Mouse (Mus musculus) thymus, postnatal 14 days (tissue): ENCODE data around the gene Zfp27.

Source experiments
- DNase-seq: peaks from one replicate; pipeline ENCODE4 v3.0.0; 2021

Gene Zfp27

GRCm38 (mm10) chr7:29905966-29906681 lies at the start of gene Zfp27:
Gene Zfp27, minus strand, starts transcription at chr7:29906572.
- DNase-seq, result peak; percentile 62

DNA sequence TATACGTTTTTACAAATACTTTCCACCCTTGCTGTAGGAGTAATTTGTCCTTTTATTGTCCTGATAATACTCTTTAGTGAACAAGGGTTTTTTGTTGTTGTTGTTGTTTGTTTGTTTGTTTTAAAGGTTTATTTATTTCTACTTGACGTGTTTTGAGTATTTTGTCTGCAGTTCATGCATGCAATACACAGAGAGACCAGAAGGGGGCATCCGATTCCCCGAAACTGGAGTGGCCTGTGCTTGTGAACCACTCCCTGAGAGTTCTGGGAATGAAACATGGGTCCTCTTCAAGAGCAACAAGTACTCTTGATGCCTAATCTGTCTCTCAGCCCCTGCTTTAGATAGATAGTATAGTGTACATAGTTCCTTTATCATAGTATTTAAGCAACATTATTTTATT lies 48.4 kb upstream of the Zfp27 start:
- peak; percentile 54 for DNase-seq

GRCm38 (mm10) chr7:29953513-29954401 lies 47.4 kb upstream of the Zfp27 start, which contains the start of gene Zfp74:
Gene Zfp74, minus strand, starts transcription at chr7:29954089.
- peak; percentile 83 for DNase-seq

DNA sequence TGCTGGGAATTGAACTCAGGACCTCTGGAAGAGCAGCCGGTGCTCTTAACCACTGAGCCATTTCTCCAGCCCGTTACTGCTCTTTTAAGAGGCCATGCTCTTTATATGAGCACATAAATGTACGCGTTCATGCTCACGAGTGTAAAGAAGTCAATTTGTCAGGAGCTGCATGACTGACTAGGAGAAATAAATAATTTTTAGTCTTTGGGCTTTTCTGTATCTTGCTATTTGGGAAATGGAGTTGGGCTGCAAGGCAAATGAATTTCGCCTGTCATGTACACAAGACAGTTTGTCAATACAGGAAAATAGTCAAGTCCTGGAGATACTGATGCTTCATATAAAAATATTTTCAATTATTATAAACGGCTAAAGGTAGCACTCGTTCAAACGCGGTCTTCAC lies 46.7 kb upstream of the Zfp27 start:
- no peak for DNase-seq

DNA sequence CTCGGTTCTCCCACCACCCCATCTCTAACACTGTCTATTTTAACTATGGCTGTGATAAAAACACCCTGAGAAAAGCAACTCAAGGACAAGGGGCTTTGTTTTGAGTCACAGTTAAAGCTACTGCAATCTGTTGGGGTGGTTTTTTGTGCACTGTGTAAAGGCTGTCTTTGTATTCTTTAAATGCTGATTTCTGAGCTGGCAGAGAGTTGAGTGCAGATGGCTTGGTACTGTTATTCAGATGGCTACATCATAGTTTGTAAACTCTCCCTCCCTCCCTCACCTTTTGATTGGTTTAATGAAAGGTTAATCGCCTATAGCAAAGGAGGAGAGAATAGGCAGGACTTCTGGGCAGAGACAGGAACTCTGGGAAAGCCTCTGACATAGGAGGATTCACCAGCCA lies 37.8 kb upstream of the Zfp27 start:
- no peak for DNase-seq

DNA sequence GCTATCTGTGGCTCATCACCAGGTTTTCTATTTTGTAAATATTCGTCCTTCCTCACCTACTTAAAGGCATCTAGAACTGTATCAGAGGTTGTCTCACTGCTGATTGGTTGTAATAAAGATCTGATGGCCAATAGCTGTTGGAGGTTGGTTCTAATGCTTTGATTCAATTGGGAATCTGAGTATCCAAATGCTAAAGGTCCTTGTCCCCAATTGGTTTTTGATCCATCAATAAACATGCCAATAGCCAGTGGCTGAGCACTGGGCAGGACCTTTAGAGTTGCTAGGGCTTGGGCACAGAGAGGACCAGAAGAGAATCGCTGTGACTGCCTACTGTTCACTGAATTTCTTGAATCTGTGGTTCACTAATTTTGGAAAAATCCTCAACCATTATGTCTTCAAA lies 37.3 kb upstream of the Zfp27 start:
- DNase-seq, result no peak

GRCm38 (mm10) chr7:29942740-29943139 lies 36.4 kb upstream of the Zfp27 start:
- DNase-seq, result no peak

DNA sequence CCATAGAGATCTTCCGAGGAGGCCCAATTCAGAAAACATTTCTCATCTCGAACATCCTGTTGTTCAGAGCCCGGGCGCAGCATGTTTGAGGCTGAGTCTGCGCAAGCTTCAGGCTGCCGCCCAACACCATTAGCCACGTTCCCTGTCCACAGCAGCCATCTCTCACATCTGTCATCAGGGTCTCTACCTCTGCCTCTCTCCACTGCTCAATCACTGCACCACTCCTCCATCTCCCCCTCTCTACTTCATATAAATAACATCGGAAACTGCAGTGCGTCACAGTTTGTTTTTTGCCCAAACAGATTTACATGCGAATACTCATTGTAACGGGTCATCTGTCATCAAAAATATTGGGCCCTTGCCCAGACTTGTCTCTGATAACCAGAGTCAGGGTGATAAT lies 34.7 kb upstream of the Zfp27 start:
- no peak for DNase-seq

- DNase-seq, result no peak
These were observed 32.5 kb upstream of the Zfp27 start for GRCm38 (mm10) chr7:29938856-29939255.

- DNase-seq, result no peak
These were observed 16.4 kb upstream of the Zfp27 start for GRCm38 (mm10) chr7:29922780-29923179.

DNA sequence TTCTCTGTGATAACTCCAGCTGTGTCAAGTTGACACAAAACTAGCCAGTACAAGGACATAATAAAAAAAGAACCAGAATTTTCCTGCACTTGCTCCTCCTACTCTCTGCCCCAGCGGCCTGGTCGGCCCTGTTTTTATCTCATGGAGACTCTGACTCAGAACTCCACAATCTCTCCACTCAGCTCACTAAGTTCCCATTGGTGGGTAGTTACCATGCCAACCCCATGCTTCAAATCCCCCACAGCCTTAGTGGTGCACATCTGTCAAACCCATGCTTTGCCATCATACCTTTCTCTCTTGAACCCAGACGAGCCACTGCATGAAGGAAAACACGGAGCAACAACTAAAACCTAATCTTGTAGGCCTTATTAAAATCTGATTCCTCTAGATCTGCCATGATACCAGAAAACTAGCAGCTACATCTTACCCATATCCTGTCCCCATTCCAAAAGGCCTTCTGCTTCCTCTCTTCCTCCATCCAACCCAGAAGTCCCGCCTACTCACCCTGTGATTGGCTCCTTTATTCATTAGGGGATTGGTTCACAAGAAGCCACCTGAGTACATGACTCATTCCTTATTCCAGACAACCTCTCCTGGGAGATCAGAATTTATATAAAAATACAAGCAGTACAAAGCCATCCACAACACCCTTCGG lies 15.2 kb upstream of the Zfp27 start:
- DNase-seq, result no peak

GRCm38 (mm10) chr7:29918062-29918453 lies 11.7 kb upstream of the Zfp27 start:
- no peak for DNase-seq

GRCm38 (mm10) chr7:29917371-29918061 lies 11.1 kb upstream of the Zfp27 start:
- no peak for DNase-seq

DNA sequence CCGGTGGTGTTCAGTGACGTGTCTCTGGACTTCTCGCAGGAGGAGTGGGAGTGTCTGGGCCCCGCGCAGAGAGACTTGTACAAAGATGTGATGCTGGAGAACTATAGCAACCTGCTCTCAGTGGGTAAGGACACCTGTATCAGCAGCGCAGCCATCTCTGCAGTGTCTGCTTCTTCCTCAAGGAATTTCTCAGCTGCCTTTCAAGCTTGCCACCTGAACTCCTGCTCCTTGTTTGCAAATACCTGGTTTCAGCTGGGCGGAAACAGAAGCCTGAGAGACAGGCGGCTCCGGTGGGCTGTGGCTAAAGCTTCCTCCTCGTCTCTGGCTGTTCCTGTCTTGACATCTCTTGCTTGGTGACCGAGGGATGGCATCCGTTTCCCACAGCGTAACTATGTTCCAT lies 5.8 kb upstream of the Zfp27 start:
- DNase-seq, result no peak

DNA sequence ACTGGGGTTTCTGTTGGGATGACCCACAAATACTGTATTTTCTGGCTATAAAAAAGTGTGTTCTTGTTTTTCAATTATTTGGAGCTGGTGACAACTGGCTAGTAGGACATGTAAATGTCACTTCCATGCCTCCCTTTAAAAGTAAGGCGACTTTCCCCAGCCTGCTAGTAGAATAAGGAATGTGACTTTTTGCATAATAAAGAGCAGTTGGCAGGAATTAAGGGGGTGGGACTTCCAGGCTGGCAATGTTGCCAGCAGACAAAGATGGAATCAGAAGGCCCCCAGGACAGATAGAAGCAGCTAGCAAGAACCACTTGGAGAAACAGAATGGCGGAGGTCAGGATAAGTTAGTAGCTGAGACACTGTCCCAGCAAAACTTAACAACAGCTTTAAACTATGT lies 3.9 kb upstream of the Zfp27 start:
- DNase-seq, result no peak

GRCm38 (mm10) chr7:29908130-29908950 lies 2.0 kb upstream of the Zfp27 start, which contains the start of gene Zfp383:
Gene Zfp383, plus strand, starts transcription at chr7:29908223.
- peak; percentile 84 for DNase-seq

DNA sequence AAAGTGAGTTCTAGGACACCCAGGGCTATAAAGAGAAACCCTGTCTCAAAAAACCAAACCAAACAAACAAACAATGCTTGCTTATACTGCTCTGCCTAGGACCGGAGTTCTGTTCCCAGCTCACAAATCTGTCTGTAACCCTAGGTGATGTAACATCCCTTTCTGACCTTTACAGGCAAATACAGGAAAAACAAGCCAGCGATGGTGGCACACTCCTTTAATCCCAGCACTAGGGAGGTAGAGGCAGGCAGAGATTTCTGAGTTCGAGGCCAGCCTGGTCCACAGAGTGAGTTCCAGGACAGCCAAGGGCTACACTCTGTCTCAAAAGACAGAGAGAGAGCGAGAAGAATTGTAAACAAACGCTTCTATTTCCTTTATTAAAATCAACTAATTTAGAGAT lies 834 bp upstream of the Zfp27 start:
- no peak for DNase-seq

DNA sequence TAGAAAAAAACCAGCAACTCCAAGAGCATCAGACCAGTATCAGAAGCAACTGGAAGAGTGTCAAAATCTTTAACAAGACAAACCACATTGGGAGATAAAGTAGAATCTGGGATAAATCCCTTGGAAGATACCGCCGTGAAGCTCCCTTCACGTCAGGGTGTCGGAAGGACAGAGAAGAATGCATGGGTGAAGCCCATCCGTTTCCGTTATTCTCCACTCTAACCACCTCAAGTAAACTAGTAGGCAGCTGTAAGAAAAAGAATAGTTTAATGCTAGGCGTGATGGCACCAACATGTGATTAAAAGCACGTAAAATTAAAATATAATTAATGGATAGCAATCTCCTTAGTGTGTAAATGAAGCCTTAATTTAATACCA lies 298 bp upstream of the Zfp27 start:
- peak; percentile 8 for DNase-seq

DNA sequence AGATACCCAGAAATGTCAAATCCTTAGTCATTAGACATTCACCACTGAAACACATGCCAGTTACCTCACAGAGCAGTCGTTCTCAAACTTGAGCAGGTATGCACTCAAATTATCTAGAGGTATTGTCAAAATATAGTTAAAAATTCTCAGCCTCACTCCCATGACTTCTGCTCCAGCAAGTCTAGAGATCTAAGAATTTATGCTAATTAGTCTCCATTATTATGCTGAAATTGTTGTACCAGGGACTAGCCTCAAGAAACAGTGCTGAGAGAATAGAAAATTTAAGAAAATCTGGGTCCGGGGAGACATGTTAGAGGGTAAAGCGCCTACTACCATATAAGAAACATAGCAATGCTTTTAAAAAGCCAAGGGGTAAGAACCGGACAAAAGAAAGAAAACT lies 2.3 kb downstream of the Zfp27 start:
- DNase-seq, result no peak

GRCm38 (mm10) chr7:29898351-29898750 lies 8.0 kb downstream of the Zfp27 start:
- DNase-seq, result no peak

DNA sequence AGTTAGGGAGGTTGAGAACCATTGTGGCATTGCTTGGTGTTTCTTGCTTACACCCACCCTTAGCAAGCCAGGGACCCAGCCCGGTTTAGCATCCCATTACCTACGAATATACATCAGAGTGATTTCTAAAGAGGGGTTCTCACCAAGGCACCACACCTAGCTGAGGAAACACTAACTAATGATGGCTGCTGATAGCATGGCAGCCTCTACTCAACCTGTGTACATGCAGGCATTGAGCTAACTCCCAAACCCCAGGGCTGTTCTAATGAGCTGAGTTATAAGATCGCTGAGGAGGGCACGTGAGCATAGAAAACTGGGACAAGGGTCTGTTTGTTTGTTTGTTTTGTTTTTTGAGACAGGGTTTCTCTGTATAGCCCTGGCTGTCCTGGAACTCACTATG lies 13.6 kb downstream of the Zfp27 start:
- no peak for DNase-seq

- DNase-seq, result no peak
These were observed 15.9 kb downstream of the Zfp27 start for GRCm38 (mm10) chr7:29890501-29890900.
